Mouse (Mus musculus): ENCODE measurements around the gene Gramd1b.

DNA sequence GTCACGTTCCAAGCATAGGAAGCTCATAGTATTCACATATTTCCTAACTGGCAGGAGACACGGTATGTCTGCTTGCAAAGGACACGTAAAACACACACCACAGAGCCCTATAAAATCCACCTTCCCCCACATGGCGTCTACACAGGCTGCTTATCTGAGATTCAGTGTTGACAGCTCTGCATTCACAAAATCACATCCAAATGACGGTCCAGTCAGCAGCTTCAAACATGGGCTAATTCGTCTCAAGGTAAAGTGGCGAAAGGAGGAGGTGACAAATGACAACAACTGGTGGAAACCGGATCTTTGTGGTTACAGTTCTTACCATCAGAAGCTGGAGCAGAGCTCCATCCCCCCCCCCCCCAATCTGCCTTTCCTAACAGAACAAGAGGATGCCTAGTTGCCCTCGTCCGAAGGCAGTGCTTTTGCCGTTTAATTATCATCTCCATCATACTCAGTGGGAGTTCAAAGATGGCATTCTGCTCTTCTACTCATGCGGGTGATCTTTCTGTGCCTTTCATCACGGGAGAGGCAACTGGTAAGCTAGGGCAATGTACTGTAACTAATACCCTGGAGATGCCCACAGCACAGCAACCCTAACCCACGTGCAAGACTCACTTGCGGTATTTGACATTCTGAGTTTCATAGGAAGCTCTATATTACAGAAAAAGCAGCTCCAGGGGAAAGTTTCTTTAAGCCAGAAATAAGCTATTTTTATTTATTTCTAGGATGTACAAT lies 61.6 kb downstream of the Gramd1b start:
- no peak for TF ChIP-seq CTCF (IDR thresholded peaks at IDR 0.05)
- no peak for TF ChIP-seq EP300 (IDR thresholded peaks at IDR 0.05)
